Mouse (Mus musculus): ENCODE measurements at regions not wholly inside any gene's neighbourhood (a gene's known extent, or its start where the extent isn't known, plus 50 kb on each side); places are given as distances from the start of the nearest gene placed in this dataset.

- Histone ChIP-seq H3K27me3 (ENCODE audit: control insufficient read depth, insufficient read depth, insufficient read length) (no peaks in the 10 kb centered on the region), H3K79me2 (ENCODE audit: control insufficient read depth, insufficient read depth) (no peaks in the 10 kb centered on the region), H3K36me3 (ENCODE audit: control insufficient read depth, insufficient read depth) (no peaks in the 10 kb centered on the region), H3K4me3 (no peak overlapping the region), H3ac (ENCODE audit: control insufficient read depth, insufficient read length) (no peak overlapping the region), H3K4me2 (ENCODE audit: low read depth) (no peak overlapping the region)
- TF ChIP-seq MAX (IDR thresholded peaks at IDR 0.05; ENCODE audit: low read depth) (no peak), TCF3 (IDR thresholded peaks at IDR 0.05; ENCODE audit: insufficient read length, low read depth) (no peak), POLR2AphosphoS2 (IDR thresholded peaks at IDR 0.05; ENCODE audit: insufficient read length, low read depth) (no peak), TCF12 (IDR thresholded peaks at IDR 0.05; ENCODE audit: insufficient read depth, poor library complexity, severe bottlenecking) (no peak), MYOG (IDR thresholded peaks at IDR 0.05; ENCODE audit: control insufficient read depth in 1 of 3, insufficient read depth in 1 of 3, insufficient read length in 2 of 3, low read depth in 2 of 3) (no peak), CEBPB (IDR thresholded peaks at IDR 0.05; ENCODE audit: insufficient read depth, poor library complexity, severe bottlenecking) (no peak)
Measured at GRCm38 (mm10) chr12:45384864-45385263, 310.4 kb upstream of the Stxbp6 start.

All from myocyte (in vitro differentiated cells).